Mouse (Mus musculus): ENCODE data around the gene Cse1l.

The Cse1l gene

DNA sequence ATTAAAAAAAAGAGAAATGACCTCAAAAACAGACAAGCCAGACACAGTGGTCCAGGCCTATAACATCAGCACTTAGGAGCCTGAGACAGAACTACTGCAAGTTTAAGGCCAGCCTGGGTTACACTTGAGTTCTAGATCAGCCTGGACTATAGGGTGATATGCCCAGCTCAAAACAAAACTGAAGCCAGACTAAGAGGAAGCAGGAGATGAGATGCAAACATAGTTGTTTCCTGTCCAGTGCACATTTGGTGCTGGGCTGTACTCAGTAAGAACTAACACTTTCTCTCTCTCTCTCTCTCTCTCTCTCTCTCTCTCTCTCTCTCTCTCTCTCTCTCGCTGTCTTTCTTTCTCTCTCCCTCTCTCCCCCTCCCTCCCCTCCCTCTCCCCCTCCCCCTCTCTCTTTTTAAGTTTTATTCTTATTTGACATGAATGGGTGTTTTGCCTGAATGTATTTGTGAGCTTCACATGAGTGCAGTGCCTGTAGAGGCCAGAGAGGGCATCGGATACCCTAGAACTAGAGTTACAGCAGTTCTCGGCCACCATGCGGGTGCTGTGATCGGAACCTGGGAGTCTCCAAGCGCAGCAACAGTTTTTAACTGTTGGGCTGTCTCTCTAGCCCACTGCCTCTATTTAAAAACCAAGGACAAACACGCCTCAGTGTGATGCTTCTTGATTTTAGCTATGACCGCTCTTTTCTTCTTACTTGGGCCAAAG, 4.9 kb upstream of the Cse1l start:
- DNase-seq (ENCODE audit: low spot score in 2 of 2): no peak

DNA sequence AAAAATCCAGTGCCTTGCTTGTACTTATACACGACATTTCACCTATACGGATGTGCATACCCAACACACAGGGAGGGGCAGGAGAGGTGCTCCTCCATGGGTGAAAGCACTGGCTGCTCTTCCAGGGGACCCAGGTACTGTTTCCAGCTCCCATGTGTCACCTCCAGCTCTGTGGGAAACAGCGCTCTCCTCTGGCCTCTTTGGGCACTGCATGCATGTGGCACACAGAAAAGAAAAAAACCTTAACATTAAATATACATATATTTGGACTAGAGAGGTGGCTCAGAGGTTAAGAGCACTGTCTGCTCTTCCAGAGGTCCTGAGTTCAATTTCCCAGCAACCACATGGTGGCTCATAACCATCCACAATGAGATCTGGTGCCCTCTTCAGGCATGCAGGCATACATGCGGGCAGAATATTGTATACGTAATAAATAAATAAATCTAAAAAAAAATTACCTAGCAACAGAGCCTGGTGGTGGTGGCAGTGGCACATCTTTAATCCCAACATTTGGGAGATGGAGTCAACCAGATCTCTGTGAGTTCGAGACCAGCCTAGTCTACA, 2.0 kb upstream of the Cse1l start:
- no peak for DNase-seq (ENCODE audit: low spot score in 2 of 2)

DNA sequence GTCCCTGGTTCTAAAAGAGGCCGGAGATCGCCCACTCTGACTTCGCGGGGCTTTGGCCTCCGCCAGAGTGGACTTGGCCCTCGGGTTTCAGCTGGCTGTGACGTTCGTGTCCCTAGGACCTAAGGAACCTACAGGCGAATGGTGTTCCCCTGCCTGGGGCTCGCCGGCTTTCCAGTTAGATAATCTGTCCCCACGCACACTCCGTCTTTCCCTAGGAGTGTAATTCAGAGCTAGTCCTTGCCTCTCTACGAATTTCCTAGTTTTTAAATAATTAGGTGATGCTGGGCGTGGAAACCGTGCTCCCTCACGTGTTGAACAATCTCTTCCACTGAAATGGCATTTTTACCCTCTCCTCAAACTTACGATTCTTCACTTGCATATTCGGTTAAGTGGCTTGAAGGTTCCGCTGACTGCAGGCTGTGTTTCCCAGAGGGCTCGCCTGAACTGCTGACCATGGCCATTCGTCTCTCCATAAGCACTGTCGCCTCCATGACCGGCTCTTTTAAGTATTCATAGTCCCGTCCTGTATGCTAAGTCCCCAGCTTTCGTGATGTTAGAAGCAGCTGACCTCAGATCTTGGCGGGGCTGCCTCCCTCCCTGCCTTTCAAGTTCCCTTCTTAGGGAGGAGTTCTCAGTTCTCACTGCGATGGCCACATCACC, 813 bp downstream of the Cse1l start:
- no peak for DNase-seq (ENCODE audit: low spot score in 2 of 2)

- DNase-seq (ENCODE audit: low spot score in 2 of 2): no peak
Measured at GRCm38 (mm10) chr2:166909729-166910128, 3.9 kb downstream of the Cse1l start.

DNA sequence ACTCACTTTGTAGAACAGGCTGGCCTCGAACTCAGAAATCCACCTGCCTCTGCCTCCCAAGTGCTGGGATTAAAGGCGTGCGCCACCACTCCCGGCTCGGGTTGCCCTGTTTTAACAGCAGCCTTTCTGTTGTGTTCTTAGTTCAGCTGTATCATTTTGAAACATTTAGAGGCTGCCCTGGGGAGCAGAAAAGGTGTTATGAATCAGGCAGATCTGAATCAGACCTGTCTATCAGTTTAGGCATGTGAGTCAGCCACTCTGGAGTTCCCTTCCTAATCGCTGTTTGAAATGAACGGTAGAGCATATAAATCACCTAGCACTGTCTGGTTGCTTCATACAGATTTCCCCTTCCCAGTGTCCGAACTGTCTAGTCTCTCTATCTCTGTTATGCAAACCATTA, 4.7 kb downstream of the Cse1l start:
- DNase-seq (ENCODE audit: low spot score in 2 of 2): no peak

GRCm38 (mm10) chr2:166923971-166924370, 18.1 kb downstream of the Cse1l start:
- no peak for DNase-seq (ENCODE audit: low spot score in 2 of 2)

DNA sequence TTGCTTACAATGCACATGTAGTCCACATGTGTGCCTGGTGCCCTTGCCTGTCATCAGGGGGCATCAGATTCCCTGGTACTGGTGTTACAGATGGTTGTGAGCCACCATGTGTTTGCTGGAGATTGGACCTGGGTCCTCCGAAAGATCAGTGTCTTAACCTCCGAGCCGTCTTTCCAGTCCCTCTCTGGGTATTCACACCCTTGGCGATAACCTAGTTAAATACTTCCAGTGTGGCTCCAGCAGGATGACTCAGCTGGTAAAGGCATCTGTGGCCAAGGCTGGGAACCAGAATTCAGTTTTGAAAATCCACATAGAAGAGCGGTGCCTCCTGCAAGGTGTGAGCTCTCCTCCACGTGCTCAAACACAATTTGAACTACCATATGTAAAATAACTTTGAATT, 28.1 kb downstream of the Cse1l start:
- DNase-seq (ENCODE audit: low spot score in 2 of 2): no peak

DNA sequence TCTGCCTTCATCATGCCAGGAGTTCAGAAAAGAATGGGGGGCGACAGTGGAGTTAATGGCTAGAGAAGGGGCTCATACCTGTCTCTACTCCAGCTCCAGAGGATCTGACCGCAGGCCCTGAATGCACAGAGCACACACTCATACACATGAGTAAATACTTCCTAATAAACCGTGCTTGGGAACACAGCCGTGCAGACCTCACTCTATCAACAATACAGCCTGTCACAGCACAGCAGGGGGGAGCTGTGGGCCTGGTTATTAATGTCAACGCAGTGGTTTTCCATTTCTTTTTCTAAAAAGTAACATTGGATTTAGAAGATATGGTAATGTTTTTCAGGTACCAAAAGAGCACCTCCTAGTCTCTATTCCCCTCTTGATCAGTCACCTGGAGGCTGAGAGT, 28.6 kb downstream of the Cse1l start:
- DNase-seq (ENCODE audit: low spot score in 2 of 2): no peak

DNA sequence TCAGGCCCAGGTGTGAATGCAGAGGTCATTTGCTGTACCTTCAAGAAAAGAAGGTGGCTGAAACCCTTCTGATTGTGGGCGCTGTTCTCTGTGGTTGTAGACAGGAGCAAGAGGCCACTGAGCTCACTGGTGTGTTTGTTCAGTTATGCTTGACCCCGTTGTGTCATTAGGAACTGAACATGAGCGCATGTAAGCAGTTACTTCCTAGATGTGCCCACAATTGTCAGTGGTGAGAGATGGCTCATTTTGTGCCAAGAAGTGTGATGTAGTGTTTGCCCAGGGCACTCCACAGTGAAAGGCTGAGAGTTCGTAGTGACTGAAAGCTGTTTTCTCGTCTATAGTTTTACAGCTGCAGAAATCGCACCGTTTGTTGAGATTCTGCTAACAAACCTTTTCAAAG, 29.7 kb downstream of the Cse1l start:
- no peak for DNase-seq (ENCODE audit: low spot score in 2 of 2)

- DNase-seq (ENCODE audit: low spot score in 2 of 2): no peak
Measured at GRCm38 (mm10) chr2:166936166-166936565, 30.3 kb downstream of the Cse1l start.

GRCm38 (mm10) chr2:166943146-166943545, 37.3 kb downstream of the Cse1l start:
- no peak for DNase-seq (ENCODE audit: low spot score in 2 of 2)

DNA sequence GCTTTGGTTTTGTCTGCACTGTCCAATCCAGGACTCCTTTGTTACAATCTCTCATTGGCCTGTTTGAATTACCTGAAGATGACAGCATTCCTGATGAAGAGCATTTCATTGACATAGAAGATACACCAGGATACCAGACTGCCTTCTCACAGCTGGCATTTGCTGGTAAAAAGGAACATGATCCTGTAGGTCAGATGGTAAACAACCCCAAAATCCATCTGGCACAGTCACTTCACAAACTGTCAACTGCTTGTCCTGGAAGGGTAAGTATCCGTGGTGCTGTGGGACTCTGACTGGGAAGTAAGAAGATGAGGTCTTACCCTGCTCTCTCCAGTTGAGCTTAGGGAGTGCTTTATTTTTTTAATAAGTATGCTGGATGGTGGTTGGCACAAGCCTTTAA, 38.5 kb downstream of the Cse1l start:
- no peak for DNase-seq (ENCODE audit: low spot score in 2 of 2)

DNA sequence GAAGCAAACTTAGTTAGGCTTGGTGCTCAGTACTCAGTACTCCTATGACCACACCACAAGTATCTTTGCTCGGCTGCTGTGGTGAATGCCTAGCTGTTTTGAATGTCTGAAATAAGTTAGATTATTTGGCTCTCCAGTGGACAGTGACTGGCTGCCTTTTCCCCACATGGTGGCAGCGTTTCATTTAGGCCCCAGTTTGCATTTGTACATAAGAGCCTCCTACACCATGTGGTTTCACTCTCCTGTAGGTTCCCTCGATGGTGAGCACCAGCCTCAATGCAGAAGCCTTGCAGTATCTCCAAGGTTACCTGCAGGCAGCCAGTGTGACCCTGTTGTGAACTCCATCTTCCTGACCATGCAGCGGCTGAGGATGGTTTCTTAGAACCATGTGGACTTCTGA, 39.6 kb downstream of the Cse1l start:
- no peak for DNase-seq (ENCODE audit: low spot score in 2 of 2)

DNA sequence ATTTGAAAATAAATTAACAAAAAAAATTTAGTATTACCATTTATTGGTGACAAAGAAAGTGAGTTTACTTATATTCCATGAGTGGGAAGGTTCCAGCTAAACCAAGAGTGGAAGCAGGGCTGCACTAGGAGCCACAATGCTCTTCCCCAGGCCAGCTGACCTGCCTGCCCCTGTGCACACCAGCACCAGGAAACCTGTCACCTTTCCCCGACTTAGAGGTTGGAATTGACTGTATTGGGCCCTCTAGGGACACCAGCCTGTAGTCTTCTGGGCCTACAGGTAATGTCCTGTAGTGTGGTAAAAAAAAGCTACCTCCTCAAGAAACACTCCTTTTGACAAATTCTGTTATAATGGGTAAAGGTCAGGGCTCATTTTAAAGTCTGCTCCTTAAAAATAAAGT, 42.4 kb downstream of the Cse1l start:
- DNase-seq (ENCODE audit: low spot score in 2 of 2): no peak

- no peak for DNase-seq (ENCODE audit: low spot score in 2 of 2)
Measured at GRCm38 (mm10) chr2:166948936-166949335, 43.1 kb downstream of the Cse1l start.

DNA sequence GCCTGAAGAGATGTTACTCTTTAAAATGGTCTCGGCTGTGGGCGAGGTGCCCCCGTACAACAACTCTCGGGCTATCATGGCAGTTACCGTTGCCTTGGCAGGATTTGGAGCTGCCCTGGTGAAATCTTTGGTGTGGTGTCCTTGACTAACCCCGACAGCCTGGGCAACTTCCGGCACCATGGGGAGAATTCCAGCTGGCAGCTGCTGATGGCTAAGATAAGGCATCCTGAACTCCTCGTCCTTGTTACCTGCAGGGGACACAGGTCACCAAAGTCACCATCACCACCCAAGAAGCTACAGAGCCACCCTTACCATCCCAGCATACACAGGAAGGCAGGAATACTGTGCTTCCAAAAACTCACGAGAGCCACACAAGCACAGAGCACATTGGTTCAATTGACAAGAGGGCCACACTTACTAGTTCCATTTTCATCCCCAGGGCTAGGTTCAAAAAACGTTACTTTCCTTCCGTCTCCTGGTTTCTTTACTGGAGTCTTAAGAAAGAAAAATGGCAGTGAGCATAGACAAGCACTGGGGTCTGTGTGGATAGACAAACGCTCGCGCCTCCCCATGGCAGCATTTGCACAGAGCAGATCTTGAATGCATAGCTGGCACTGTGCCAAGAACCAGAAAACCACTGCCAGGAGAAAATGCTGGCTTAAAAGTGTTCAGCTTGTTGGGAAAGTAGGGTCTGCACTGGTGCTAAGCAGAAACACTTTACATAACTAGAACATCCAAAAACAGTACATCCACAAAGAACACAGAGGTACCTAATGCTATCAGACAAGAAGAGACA, 45.2 kb downstream of the Cse1l start:
- peak in 1 of 2 experiments; percentile 32 for DNase-seq (ENCODE audit: low spot score in 2 of 2)

DNA sequence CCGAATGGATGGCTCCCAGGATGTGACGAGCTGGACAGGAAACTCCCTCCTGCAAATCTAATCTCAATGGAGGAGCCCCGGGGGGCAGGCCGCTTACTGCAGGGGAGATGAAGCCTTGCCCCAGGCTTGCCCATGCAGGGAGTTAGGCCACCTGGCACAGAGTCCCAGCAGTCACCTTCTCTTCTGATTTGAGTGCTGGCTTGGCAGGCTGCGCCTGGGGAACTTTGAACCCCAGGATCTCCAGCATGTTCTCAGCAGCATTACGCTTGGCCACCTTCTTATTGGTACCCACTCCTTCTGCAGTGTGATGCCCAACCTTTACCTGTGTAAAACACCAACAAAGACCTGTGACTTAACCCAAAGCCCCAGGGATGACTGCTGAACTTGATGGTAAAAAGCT, 46.3 kb downstream of the Cse1l start:
- DNase-seq (ENCODE audit: low spot score in 2 of 2): no peak

DNA sequence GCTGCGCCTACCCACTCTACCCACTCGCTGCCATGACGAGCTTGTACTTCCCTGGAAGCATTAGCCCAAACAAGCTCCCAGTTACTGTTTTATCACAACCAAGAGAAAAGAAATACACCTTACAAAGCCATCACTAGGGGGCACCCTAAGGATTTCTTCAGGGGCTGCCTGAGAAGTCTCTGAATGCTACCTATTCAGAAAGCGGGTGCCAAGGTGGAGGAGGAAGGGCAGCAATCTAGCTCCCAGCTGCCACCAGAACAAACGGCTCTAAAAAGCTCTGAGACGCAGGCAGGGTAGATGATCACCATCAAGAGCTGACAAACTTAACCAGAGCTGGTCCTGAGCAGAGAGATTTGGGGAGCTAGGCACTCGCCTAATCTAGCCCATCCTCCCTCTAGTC, 51.0 kb downstream of the Cse1l start:
- peak in 1 of 2 experiments; percentile 37 for DNase-seq (ENCODE audit: low spot score in 2 of 2)

- DNase-seq (ENCODE audit: low spot score in 2 of 2): no peak
Measured at GRCm38 (mm10) chr2:166960648-166961330, 54.9 kb downstream of the Cse1l start.

DNA sequence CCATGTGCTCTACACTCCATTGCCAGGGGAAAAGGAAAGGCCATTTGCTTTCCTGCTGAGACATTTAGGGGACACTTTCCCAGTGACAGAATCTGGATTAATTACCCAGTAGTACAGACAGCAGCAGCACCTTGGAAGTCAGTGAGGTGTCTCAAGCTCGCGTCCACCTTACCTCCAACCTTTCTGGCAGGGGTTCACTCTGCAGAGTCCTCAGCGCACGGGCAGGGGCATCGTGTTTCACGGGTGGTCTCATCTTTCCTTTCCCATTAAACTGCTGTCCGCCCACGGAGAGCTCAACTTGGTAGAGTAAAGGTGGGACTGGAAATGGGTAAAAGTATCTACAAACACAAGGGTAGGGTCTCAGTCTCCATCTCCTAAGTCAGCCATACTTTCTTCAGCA, 57.4 kb downstream of the Cse1l start:
- DNase-seq (ENCODE audit: low spot score in 2 of 2): no peak

DNA sequence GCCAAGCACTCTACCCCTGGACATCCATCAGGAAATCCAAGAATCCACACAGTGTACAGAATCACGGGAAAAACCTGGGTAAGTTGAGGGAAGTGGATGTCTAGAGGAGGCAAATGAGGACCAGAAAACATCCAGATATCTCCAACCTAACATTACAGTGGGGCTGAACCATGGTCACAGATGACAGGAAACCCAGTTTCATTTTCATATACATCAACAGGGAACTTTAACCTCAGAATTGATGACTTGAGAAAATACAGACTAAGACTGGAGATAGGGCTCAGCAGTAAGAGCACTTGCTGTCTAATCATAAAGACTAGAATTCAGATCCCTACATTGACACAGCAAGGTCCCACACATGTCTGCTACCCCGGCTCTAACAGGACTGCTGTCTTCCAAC, 58.9 kb downstream of the Cse1l start:
- no peak for DNase-seq (ENCODE audit: low spot score in 2 of 2)

DNA sequence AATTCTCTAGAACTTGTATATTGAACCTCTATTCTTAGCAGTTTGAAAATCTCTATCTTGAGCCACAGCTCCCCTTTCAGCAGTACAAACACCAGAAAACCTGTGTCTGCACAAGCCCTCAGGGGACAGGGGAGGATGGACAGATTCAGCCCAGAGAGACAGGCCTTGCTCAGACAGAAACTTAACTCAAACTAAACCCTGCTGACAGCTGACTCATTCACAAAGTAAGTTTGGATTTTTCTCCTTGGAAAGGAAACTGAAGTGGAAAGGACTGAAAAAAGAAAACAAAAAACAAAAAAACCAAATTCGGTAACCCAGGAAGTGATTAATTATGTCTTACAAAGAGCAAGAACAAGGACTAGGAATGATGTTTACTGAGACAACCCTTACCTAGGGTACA, 67.3 kb downstream of the Cse1l start:
- no peak for DNase-seq (ENCODE audit: low spot score in 2 of 2)

Data from frontal cortex, postnatal 10 days (tissue).